Mouse (Mus musculus) hindbrain, embryonic 16.5 days (tissue): ENCODE results near the gene Sumo2. TPM values are rescaled to one million over a fixed set of nuclear protein-coding genes. Genes with fewer than 3 reads are reported as not detected.

ENCODE experiments used
- ATAC-seq: fragments of 200-750 bp; cut with Nextera tagmentation; 2 replicates; pipeline ENCODE4 v1.8.0; 2017; ENCODE audit warnings: moderate TSS enrichment, moderate library complexity
- H3K27ac ChIP-seq: fragments of 300-500 bp; sonication (generic); 2 replicates; pipeline ENCODE4 v1.5.1; 2014; ENCODE audit warnings: low read depth, mild to moderate bottlenecking, control low read depth, low read length, moderate library complexity
- H3K27me3 ChIP-seq: fragments of 300-500 bp; sonication (generic); replicated peaks from 2 replicates; pipeline ENCODE4 v1.6.1; 2014; ENCODE audit warnings: low read length; ENCODE audit not compliant: control insufficient read depth, insufficient read depth
- H3K36me3 ChIP-seq: fragments of 300-500 bp; sonication (generic); 2 replicates; pipeline ENCODE4 v1.6.1; 2014; ENCODE audit warnings: mild to moderate bottlenecking, low read length, moderate library complexity, mixed read lengths; ENCODE audit not compliant: control insufficient read depth, insufficient read depth
- H3K4me1 ChIP-seq: fragments of 300-500 bp; sonication (generic); 2 replicates; pipeline ENCODE4 v1.6.1; 2014; ENCODE audit warnings: low read depth, low read length; ENCODE audit not compliant: control insufficient read depth, insufficient read depth
- H3K4me2 ChIP-seq: fragments of 300-500 bp; sonication (generic); 2 replicates; pipeline ENCODE4 v1.6.1; 2014; ENCODE audit warnings: mild to moderate bottlenecking, low read length, control low read depth, moderate library complexity
- H3K4me3 ChIP-seq: fragments of 300-500 bp; sonication (generic); 2 replicates; pipeline ENCODE4 v1.5.1; 2014; ENCODE audit warnings: mild to moderate bottlenecking, low read length, control low read depth, moderate library complexity
- H3K9ac ChIP-seq: fragments of 300-500 bp; sonication (generic); 2 replicates; pipeline ENCODE4 v1.6.1; 2014; ENCODE audit warnings: low read depth, mild to moderate bottlenecking, control low read depth, low read length, moderate library complexity
- H3K9me3 ChIP-seq: fragments of 300-500 bp; sonication (generic); 2 replicates; pipeline ENCODE4 v1.6.1; 2014; ENCODE audit warnings: mild to moderate bottlenecking, low read length, moderate library complexity; ENCODE audit not compliant: control insufficient read depth
- WGBS: fragments of 180-500 bp; shearing (Covaris S2); extraction: QIAGEN DNeasy Blood & Tissue Kit; methylation state at CpG from one replicate; pipeline ENCODE4 v1.1.7; 2014; 5-methylcytosine and 5-hydroxymethylcytosine counted together
- polyA plus RNA-seq: library from polyadenylated mRNA; unstranded; fragments of >200 nt; fragmentation: Nextera tagmentation; extraction: Ambion mirVana; gene quantifications from 2 replicates; pipeline ENCODE4 v1.2.1, GENCODE M21; 2015

Gene Sumo2
- polyA plus RNA-seq, 1 experiment from 2014 or later, result 892 TPM

- H3K27ac ChIP-seq, result no peak overlapping the region
- no peak for ATAC-seq
- no peak overlapping the region for H3K4me2 ChIP-seq
- H3K4me3 ChIP-seq, result no peak overlapping the region
- peaks cover 20% of the 10 kb centered on the region for H3K36me3 ChIP-seq
- WGBS, result 89% methylated on average over 2 of the region's 2 CpGs
- no peak overlapping the region for H3K9ac ChIP-seq
- H3K4me1 ChIP-seq, result no peaks in the 10 kb centered on the region
- no peaks in the 10 kb centered on the region for H3K9me3 ChIP-seq
- no peaks in the 10 kb centered on the region for H3K27me3 ChIP-seq
Observed at GRCm38 (mm10) chr11:115522238-115522637, 13.8 kb downstream of the Sumo2 start.

- 85% methylated on average over 4 of the region's 4 CpGs for WGBS
- no peak for ATAC-seq
- H3K9ac ChIP-seq, result no peak overlapping the region
Observed at GRCm38 (mm10) chr11:115521080-115521479, 15.0 kb downstream of the Sumo2 start.

GRCm38 (mm10) chr11:115520218-115520617 is 15.9 kb downstream of the Sumo2 start:
- no peak overlapping the region for H3K9ac ChIP-seq
- H3K4me2 ChIP-seq, result no peak overlapping the region
- no peak overlapping the region for H3K4me3 ChIP-seq
- ATAC-seq, result no peak
- no peaks in the 10 kb centered on the region for H3K27me3 ChIP-seq
- no peaks in the 10 kb centered on the region for H3K9me3 ChIP-seq
- 60% methylated on average over 2 of the region's 2 CpGs for WGBS
- H3K27ac ChIP-seq, result no peak overlapping the region
- H3K36me3 ChIP-seq, result peaks cover 8% of the 10 kb centered on the region; the same call in 1 of the 2 replicates
- no peaks in the 10 kb centered on the region for H3K4me1 ChIP-seq

More at GRCm38 (mm10) chr11:115521080-115521479, 15.0 kb downstream of the Sumo2 start:
- Histone ChIP-seq H3K27me3 (no peaks in the 10 kb centered on the region), H3K4me1 (no peaks in the 10 kb centered on the region), H3K36me3 (peaks cover 16% of the 10 kb centered on the region), H3K9me3 (no peaks in the 10 kb centered on the region), H3K27ac (no peak overlapping the region), H3K4me3 (no peak overlapping the region), H3K4me2 (no peak overlapping the region)

GRCm38 (mm10) chr11:115519581-115519980 is 16.5 kb downstream of the Sumo2 start:
- Histone ChIP-seq H3K4me2 (no peak overlapping the region), H3K36me3 (peaks cover 7% of the 10 kb centered on the region; the same call in 1 of the 2 replicates), H3K27me3 (no peaks in the 10 kb centered on the region), H3K9me3 (no peaks in the 10 kb centered on the region), H3K9ac (no peak overlapping the region), H3K27ac (no peak overlapping the region), H3K4me3 (no peak overlapping the region), H3K4me1 (no peaks in the 10 kb centered on the region)
- WGBS, result 87% methylated on average over 3 of the region's 3 CpGs
- no peak for ATAC-seq

- no peak overlapping the region for H3K4me3 ChIP-seq
- H3K9me3 ChIP-seq, result no peaks in the 10 kb centered on the region
- no peak overlapping the region for H3K4me2 ChIP-seq
- H3K36me3 ChIP-seq, result peaks cover 4% of the 10 kb centered on the region; the same call in 1 of the 2 replicates
- no peaks in the 10 kb centered on the region for H3K4me1 ChIP-seq
- H3K27ac ChIP-seq, result no peak overlapping the region
- WGBS, result 73% methylated on average over 9 of the region's 9 CpGs
- H3K9ac ChIP-seq, result no peak overlapping the region
- H3K27me3 ChIP-seq, result no peaks in the 10 kb centered on the region
- no peak for ATAC-seq
Observed at GRCm38 (mm10) chr11:115518693-115519092, 17.4 kb downstream of the Sumo2 start.

- 81% methylated on average over 5 of the region's 5 CpGs for WGBS
- no peaks in the 10 kb centered on the region for H3K9me3 ChIP-seq
- no peak overlapping the region for H3K4me3 ChIP-seq
- no peak overlapping the region for H3K27ac ChIP-seq
- ATAC-seq, result no peak
- no peaks in the 10 kb centered on the region for H3K27me3 ChIP-seq
- no peak overlapping the region for H3K9ac ChIP-seq
- no peaks in the 10 kb centered on the region for H3K36me3 ChIP-seq
- H3K4me1 ChIP-seq, result peaks cover 2% of the 10 kb centered on the region; the same call in 1 of the 2 replicates
- H3K4me2 ChIP-seq, result no peak overlapping the region
Observed at GRCm38 (mm10) chr11:115516942-115517341, 19.1 kb downstream of the Sumo2 start.

- no peak overlapping the region for H3K4me2 ChIP-seq
Observed at GRCm38 (mm10) chr11:115515021-115515420, 21.1 kb downstream of the Sumo2 start.

GRCm38 (mm10) chr11:115514238-115514663 is 21.8 kb downstream of the Sumo2 start, which contains the start of gene Jpt1:
Jpt1 (minus strand) TSS chr11:115514387.
- peaks cover 25% of the 10 kb centered on the region for H3K4me1 ChIP-seq
- ATAC-seq, result peak; percentile 98
- peak within 1 kb of the TSS; percentile 100 for H3K4me3 ChIP-seq
- no peaks in the 10 kb centered on the region for H3K9me3 ChIP-seq
- H3K9ac ChIP-seq, result peak within 1 kb of the TSS; percentile 100
- peak within 1 kb of the TSS; percentile 94 for H3K27ac ChIP-seq
- no peaks in the 10 kb centered on the region for H3K27me3 ChIP-seq
- WGBS, result under 1% methylated on average over 24 of the region's 24 CpGs
- peak within 1 kb of the TSS; percentile 84 for H3K4me2 ChIP-seq
- H3K36me3 ChIP-seq, result no peaks in the 10 kb centered on the region

More at GRCm38 (mm10) chr11:115515021-115515420, 21.1 kb downstream of the Sumo2 start:
- H3K9me3 ChIP-seq, result no peaks in the 10 kb centered on the region
- WGBS, result 76% methylated on average over 6 of the region's 6 CpGs
- no peaks in the 10 kb centered on the region for H3K36me3 ChIP-seq
- H3K27me3 ChIP-seq, result no peaks in the 10 kb centered on the region
- ATAC-seq, result no peak
- H3K27ac ChIP-seq, result no peak overlapping the region
- no peak overlapping the region for H3K4me3 ChIP-seq
- peaks cover 21% of the 10 kb centered on the region for H3K4me1 ChIP-seq
- H3K9ac ChIP-seq, result no peak overlapping the region

GRCm38 (mm10) chr11:115513271-115514237 is 22.5 kb downstream of the Sumo2 start:
- ATAC-seq, result peak; percentile 69

More at GRCm38 (mm10) chr11:115513271-115514237, 22.5 kb downstream of the Sumo2 start:
- peak overlapping the region; percentile 100 for H3K9ac ChIP-seq
- WGBS, result under 1% methylated on average over 57 of the region's 57 CpGs
- H3K4me2 ChIP-seq, result peak overlapping the region; percentile 84
- H3K27me3 ChIP-seq, result no peaks in the 10 kb centered on the region
- no peaks in the 10 kb centered on the region for H3K36me3 ChIP-seq
- H3K27ac ChIP-seq, result peak overlapping the region; percentile 94
- H3K4me1 ChIP-seq, result peaks cover 30% of the 10 kb centered on the region
- peak overlapping the region; percentile 100 for H3K4me3 ChIP-seq
- no peaks in the 10 kb centered on the region for H3K9me3 ChIP-seq
